Mouse (Mus musculus): ENCODE results near the gene Srsf12. TPM values are rescaled to one million over a fixed set of nuclear protein-coding genes. Genes with fewer than 3 reads are reported as not detected.

Srsf12 gene
- polyA plus RNA-seq, 1 experiment, result not detected

GRCm38 (mm10) chr4:33250867-33251266 is 42.1 kb downstream of the Srsf12 start:
- Histone ChIP-seq H3K36me3 (ENCODE audit: control insufficient read depth, insufficient read depth) (peaks cover 4% of the 10 kb centered on the region), H3ac (ENCODE audit: control insufficient read depth, insufficient read length, low read depth) (no peak overlapping the region), H3K79me3 (ENCODE audit: low read depth) (peaks cover 9% of the 10 kb centered on the region), H3K4me3 (ENCODE audit: insufficient read depth, poor library complexity, severe bottlenecking) (no peak overlapping the region), H3K79me2 (ENCODE audit: control insufficient read depth, insufficient read depth) (peaks cover 14% of the 10 kb centered on the region), H3K27me3 (ENCODE audit: control insufficient read depth, insufficient read depth, insufficient read length) (no peaks in the 10 kb centered on the region)
- TF ChIP-seq CEBPB (IDR thresholded peaks at IDR 0.05; ENCODE audit: low read depth), result no peak

- H3ac ChIP-seq (ENCODE audit: control insufficient read depth, insufficient read length, low read depth), result no peak overlapping the region
- H3K79me3 ChIP-seq (ENCODE audit: low read depth), result no peaks in the 10 kb centered on the region
- no peak for TF ChIP-seq MYOD1 (IDR thresholded peaks at IDR 0.05; ENCODE audit: control insufficient read depth, insufficient read length, low read depth)
- no peak for TF ChIP-seq CTCF (IDR thresholded peaks at IDR 0.05; ENCODE audit: control insufficient read depth, insufficient read depth, insufficient read length)
- TF ChIP-seq USF1 (IDR thresholded peaks at IDR 0.05; ENCODE audit: low read depth), result no peak
- TF ChIP-seq CEBPB (IDR thresholded peaks at IDR 0.05; ENCODE audit: low read depth), result no peak
- no peak for TF ChIP-seq MYOG (IDR thresholded peaks at IDR 0.05; ENCODE audit: control insufficient read depth, extremely low read depth, insufficient read length)
- TF ChIP-seq MAX (IDR thresholded peaks at IDR 0.05), result no peak
- TF ChIP-seq FOSL1 (IDR thresholded peaks at IDR 0.05; ENCODE audit: insufficient read depth, low read length, poor library complexity, severe bottlenecking), result no peak
- H3K27me3 ChIP-seq (ENCODE audit: control insufficient read depth, insufficient read depth, insufficient read length), result no peaks in the 10 kb centered on the region
- H3K4me3 ChIP-seq (ENCODE audit: insufficient read depth, poor library complexity, severe bottlenecking), result no peak overlapping the region
- H3K79me2 ChIP-seq (ENCODE audit: control insufficient read depth, insufficient read depth), result no peaks in the 10 kb centered on the region
- no peaks in the 10 kb centered on the region for H3K36me3 ChIP-seq (ENCODE audit: control insufficient read depth, insufficient read depth)
These were observed 45.9 kb downstream of the Srsf12 start for GRCm38 (mm10) chr4:33254706-33255105.

GRCm38 (mm10) chr4:33257263-33257964 is 48.6 kb downstream of the Srsf12 start:
- H3K27me3 ChIP-seq (ENCODE audit: control insufficient read depth, insufficient read depth, insufficient read length), result no peaks in the 10 kb centered on the region
- TF ChIP-seq MYOD1 (IDR thresholded peaks at IDR 0.05; ENCODE audit: control insufficient read depth, insufficient read length, low read depth), result no peak
- no peak for TF ChIP-seq CEBPB (IDR thresholded peaks at IDR 0.05; ENCODE audit: low read depth)
- TF ChIP-seq MYOG (IDR thresholded peaks at IDR 0.05; ENCODE audit: control insufficient read depth, extremely low read depth, insufficient read length), result no peak
- no peak for TF ChIP-seq MAX (IDR thresholded peaks at IDR 0.05)
- TF ChIP-seq CTCF (IDR thresholded peaks at IDR 0.05; ENCODE audit: control insufficient read depth, insufficient read depth, insufficient read length), result no peak
- no peak for TF ChIP-seq FOSL1 (IDR thresholded peaks at IDR 0.05; ENCODE audit: insufficient read depth, low read length, poor library complexity, severe bottlenecking)
- no peak for TF ChIP-seq USF1 (IDR thresholded peaks at IDR 0.05; ENCODE audit: low read depth)
- H3K4me3 ChIP-seq (ENCODE audit: insufficient read depth, poor library complexity, severe bottlenecking), result no peak overlapping the region
- H3ac ChIP-seq (ENCODE audit: control insufficient read depth, insufficient read length, low read depth), result no peak overlapping the region
- H3K79me2 ChIP-seq (ENCODE audit: control insufficient read depth, insufficient read depth), result no peaks in the 10 kb centered on the region
- no peaks in the 10 kb centered on the region for H3K36me3 ChIP-seq (ENCODE audit: control insufficient read depth, insufficient read depth)
- no peaks in the 10 kb centered on the region for H3K79me3 ChIP-seq (ENCODE audit: low read depth)

- no peak for TF ChIP-seq CTCF (IDR thresholded peaks at IDR 0.05; ENCODE audit: control insufficient read depth, insufficient read depth, insufficient read length)
- no peak for TF ChIP-seq MYOD1 (IDR thresholded peaks at IDR 0.05; ENCODE audit: control insufficient read depth, insufficient read length, low read depth)
- Histone ChIP-seq H3K27me3 (ENCODE audit: control insufficient read depth, insufficient read depth, insufficient read length) (no peaks in the 10 kb centered on the region), H3K36me3 (ENCODE audit: control insufficient read depth, insufficient read depth) (no peaks in the 10 kb centered on the region), H3K79me3 (ENCODE audit: low read depth) (no peaks in the 10 kb centered on the region), H3K79me2 (ENCODE audit: control insufficient read depth, insufficient read depth) (no peaks in the 10 kb centered on the region), H3K4me3 (ENCODE audit: insufficient read depth, poor library complexity, severe bottlenecking) (no peak overlapping the region), H3ac (ENCODE audit: control insufficient read depth, insufficient read length, low read depth) (no peak overlapping the region)
These were observed 51.5 kb downstream of the Srsf12 start for GRCm38 (mm10) chr4:33260311-33260710.

- no peaks in the 10 kb centered on the region for H3K79me3 ChIP-seq (ENCODE audit: low read depth)
- TF ChIP-seq MYOG (IDR thresholded peaks at IDR 0.05; ENCODE audit: control insufficient read depth, extremely low read depth, insufficient read length), result no peak
- peak; percentile 73 for TF ChIP-seq MYOD1 (IDR thresholded peaks at IDR 0.05; ENCODE audit: control insufficient read depth, insufficient read length, low read depth)
- TF ChIP-seq USF1 (IDR thresholded peaks at IDR 0.05; ENCODE audit: low read depth), result peak; percentile 53
- peak; percentile 96 for TF ChIP-seq CEBPB (IDR thresholded peaks at IDR 0.05; ENCODE audit: low read depth)
- no peak for TF ChIP-seq FOSL1 (IDR thresholded peaks at IDR 0.05; ENCODE audit: insufficient read depth, low read length, poor library complexity, severe bottlenecking)
- TF ChIP-seq MAX (IDR thresholded peaks at IDR 0.05), result peak; percentile 79
- H3K4me3 ChIP-seq (ENCODE audit: insufficient read depth, poor library complexity, severe bottlenecking), result no peak overlapping the region
- no peaks in the 10 kb centered on the region for H3K27me3 ChIP-seq (ENCODE audit: control insufficient read depth, insufficient read depth, insufficient read length)
- no peaks in the 10 kb centered on the region for H3K36me3 ChIP-seq (ENCODE audit: control insufficient read depth, insufficient read depth)
- no peak overlapping the region for H3ac ChIP-seq (ENCODE audit: control insufficient read depth, insufficient read length, low read depth)
- no peaks in the 10 kb centered on the region for H3K79me2 ChIP-seq (ENCODE audit: control insufficient read depth, insufficient read depth)
These were observed 52.5 kb downstream of the Srsf12 start for GRCm38 (mm10) chr4:33261311-33261753.

- TF ChIP-seq CTCF (IDR thresholded peaks at IDR 0.05; ENCODE audit: control insufficient read depth, insufficient read depth, insufficient read length), result no peak
- no peak for TF ChIP-seq USF1 (IDR thresholded peaks at IDR 0.05; ENCODE audit: low read depth)
- TF ChIP-seq MYOD1 (IDR thresholded peaks at IDR 0.05; ENCODE audit: control insufficient read depth, insufficient read length, low read depth), result no peak
- no peak for TF ChIP-seq FOSL1 (IDR thresholded peaks at IDR 0.05; ENCODE audit: insufficient read depth, low read length, poor library complexity, severe bottlenecking)
- TF ChIP-seq MYOG (IDR thresholded peaks at IDR 0.05; ENCODE audit: control insufficient read depth, extremely low read depth, insufficient read length), result no peak
- no peak for TF ChIP-seq CEBPB (IDR thresholded peaks at IDR 0.05; ENCODE audit: low read depth)
- TF ChIP-seq MAX (IDR thresholded peaks at IDR 0.05), result no peak
- H3ac ChIP-seq (ENCODE audit: control insufficient read depth, insufficient read length, low read depth), result no peak overlapping the region
- H3K79me3 ChIP-seq (ENCODE audit: low read depth), result no peaks in the 10 kb centered on the region
- no peaks in the 10 kb centered on the region for H3K27me3 ChIP-seq (ENCODE audit: control insufficient read depth, insufficient read depth, insufficient read length)
- no peaks in the 10 kb centered on the region for H3K36me3 ChIP-seq (ENCODE audit: control insufficient read depth, insufficient read depth)
- H3K79me2 ChIP-seq (ENCODE audit: control insufficient read depth, insufficient read depth), result no peaks in the 10 kb centered on the region
- H3K4me3 ChIP-seq (ENCODE audit: insufficient read depth, poor library complexity, severe bottlenecking), result no peak overlapping the region
These were observed 54.1 kb downstream of the Srsf12 start for GRCm38 (mm10) chr4:33262897-33263296.

All from C2C12 (cell line).